Mouse (Mus musculus): Measurements from ENCODE around the gene Cox14.

DNA sequence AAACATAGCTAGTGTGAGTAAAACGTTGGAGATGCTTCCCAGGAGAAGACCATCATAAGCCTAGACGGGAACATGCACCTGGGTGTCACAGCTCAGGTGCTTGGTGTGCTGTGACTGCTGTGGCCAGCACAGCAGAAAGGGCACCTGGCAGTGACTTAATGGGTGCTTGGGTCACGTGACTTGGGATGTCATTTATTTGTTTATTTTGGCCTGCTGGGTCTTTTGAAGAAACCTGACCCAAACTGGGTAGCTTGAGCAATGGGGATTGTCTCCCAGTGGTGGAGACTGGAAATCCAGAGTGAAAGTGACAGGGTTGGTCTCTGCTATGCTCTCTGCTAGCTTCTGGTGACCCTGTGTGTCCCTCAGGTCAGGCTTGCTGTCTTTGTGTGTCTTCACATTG lies 13.9 kb upstream of the Cox14 start:
- TF ChIP-seq CTCF (IDR thresholded peaks at IDR 0.05; ENCODE audit: low read depth) = no peak
- no peak for TF ChIP-seq EP300 (optimal IDR thresholded peaks at IDR 0.05)

Data from stomach, postnatal 0 days (tissue).